Mouse (Mus musculus): ENCODE data around the gene Kctd21.
A peak's percentile ranks its signal among the peaks of the same experiment; 100 is the strongest.

Kctd21 gene

DNA sequence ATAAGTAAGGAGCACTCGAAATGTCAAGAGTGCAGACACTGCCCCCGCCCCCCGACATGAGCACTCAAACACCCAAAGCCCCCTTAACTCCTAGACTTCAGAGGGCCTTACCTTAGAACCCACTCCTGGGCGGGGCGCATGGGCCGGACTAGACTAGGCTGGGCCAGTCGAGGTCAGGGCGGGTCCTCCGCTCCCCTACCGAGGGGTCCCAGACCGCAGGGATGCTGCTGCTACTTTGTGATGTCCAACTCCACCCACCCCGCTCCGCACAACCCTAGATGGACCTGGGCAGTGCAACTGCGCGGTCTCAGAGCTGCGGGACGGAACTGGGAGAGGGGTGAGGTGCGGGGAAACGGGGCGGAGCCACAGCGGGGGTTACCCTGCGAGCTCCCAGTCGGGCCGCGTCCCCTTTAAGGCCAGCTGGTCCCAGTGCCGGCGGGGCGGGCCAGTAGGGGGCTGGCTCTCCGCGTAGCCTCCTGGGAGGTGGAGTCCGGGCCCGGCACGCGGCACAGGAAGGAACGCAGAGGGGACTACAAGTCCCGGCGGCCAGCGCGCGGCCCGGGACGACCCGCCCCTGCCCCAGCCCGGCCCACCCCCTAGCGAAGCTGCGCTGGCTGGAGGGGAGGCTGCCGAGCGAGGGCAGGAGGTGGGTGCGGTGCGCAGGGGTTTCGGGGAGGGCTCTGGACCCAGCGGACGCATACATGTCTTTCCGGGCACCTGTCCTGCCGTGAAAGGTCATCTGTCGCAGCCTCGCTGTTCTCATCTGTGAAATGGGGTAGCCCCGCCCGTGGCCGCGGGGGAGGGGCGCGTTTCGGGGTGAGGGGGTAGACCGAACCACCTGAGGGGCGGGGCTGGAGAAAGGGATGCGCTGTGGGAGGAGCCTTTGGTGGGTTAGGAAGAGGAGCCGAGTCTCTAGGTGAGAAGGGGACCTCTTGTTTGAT is at the start of gene Kctd21, which contains the start of gene Usp35:
TSS of gene Kctd21 (plus strand) at position 602 of the 941 bp plus-strand sequence.
TSS of gene Usp35 (minus strand) at position 295 of the 941 bp plus-strand sequence.
- peak; percentile 96 for DNase-seq (ENCODE audit: low read depth, low spot score)

DNA sequence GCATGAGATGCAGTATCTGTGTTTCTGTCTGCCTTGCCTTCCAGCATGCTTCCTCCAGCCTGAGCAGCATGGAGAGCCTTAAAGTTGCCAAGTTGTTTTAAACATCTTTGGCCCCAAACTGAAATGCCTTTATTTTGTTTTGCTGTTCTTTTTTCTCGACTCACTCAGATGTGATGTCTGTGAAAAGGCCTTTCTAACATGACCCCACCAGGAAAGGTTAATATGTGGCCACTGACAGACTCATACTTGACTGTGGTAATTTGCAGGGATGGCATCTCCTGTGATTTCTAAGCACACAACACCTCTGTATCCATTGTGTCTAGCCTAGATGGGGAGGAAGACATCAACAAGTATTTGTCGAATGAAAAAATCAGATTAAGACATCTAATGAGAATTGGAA is 35.1 kb upstream of the Kctd21 start:
- DNase-seq (ENCODE audit: low read depth, low spot score), result no peak

DNA sequence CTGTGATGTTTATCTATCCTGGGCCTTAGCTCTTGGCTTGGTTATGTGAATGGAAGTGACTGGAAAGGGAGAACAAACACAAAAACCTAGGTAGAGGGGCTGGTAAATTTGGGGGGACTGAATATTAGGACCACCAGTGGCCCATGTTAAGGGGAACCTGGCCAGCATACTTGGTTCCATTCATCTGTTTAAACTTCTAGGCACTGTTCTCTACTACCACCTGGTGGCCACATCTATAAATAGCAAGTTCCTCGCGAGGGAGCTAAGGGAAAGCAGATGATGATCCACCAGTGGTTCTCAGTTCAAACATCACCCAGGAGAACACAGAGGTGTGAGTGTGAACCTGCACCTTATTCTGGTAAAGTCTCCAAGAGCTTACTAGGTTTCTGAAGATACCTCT is 34.7 kb upstream of the Kctd21 start:
- peak; percentile 32 for DNase-seq (ENCODE audit: low read depth, low spot score)

DNA sequence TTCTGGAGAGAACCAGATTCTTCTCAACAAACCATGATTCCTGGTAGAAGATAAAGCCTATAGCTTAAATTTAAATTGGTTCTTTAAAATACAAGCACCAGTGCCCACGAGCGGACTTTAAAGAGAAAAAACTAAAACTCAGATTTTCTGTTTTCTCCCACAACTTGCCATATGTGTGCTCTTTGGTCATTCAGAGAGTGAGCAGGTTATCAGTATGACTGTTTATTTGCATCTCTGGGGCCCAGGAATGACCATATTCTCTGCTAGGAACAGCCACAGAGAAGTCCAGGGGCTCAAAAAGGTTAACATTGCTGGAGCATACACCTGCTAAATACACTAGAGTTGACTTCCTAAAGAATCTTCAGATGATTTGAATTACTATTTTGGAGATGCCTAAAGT is 33.8 kb upstream of the Kctd21 start:
- no peak for DNase-seq (ENCODE audit: low read depth, low spot score)

DNA sequence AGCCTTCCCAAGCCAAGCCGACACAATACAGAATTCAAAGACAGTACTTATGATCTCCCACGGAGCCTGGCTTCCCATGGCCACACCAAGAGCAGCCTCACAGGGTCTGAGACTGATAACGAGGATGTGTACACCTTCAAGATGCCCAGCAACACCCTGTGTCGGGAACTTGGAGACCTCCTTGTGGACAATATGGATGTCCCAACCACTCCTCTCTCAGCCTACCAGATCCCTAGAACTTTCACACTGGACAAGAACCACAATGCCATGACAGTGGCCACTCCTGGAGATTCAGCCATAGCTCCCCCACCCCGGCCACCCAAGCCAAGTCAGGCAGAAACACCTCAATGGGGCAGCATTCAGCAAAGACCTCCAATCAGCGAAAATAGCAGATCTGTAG is 33.2 kb upstream of the Kctd21 start:
- no peak for DNase-seq (ENCODE audit: low read depth, low spot score)

DNA sequence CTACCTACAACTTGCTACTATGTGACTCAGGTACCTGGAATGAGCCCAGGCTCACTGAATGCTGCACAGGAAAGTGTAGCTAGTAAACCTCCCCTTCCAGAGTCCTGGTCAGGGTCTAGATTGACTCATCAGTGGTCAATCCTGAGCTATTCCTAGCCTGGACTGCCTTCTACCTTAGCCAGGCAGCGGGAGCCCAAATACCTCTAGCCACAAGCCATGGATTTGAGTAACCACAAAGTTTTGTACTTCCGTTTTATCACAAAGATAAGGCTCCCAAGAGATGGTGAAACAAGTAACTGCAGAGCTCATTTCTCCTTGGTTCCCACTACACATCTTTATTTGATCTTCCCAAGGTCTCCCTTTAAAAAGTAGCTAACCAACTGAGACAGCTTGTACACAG is 31.2 kb upstream of the Kctd21 start:
- no peak for DNase-seq (ENCODE audit: low read depth, low spot score)

DNA sequence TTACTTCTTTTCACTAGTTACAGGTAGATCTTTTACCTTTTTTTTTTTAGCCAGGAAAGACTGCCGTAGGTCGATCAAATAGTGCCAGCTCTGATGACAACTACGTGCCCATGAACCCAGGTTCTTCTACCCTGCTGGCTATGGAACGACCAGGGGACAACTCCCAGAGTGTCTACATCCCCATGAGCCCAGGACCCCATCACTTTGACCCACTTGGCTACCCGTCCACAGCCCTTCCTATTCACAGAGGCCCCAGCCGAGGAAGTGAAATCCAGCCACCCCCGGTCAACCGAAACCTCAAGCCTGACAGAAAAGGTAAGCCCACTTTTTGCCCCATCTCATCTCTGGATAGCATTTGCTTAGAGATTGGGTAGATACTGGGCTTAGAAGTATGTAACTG is 30.8 kb upstream of the Kctd21 start:
- DNase-seq (ENCODE audit: low read depth, low spot score), result no peak

DNA sequence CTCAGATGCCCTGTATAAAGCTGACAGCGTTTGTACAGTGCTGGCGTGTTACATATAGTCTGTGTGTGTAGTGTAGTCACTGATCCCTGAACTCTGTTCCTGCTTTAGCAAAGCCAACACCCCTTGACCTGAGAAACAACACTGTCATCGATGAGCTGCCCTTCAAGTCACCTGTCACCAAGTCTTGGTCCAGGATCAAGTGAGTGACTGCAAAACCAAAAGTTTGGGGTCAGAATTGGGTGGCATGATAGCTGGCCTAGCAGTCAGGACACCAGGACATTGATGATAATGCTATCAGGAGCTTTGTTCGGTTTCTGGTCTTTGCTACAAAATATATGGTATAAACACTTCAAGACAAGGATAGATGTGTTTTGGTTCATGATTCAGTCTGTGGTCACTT is 29.9 kb upstream of the Kctd21 start:
- DNase-seq (ENCODE audit: low read depth, low spot score), result no peak

DNA sequence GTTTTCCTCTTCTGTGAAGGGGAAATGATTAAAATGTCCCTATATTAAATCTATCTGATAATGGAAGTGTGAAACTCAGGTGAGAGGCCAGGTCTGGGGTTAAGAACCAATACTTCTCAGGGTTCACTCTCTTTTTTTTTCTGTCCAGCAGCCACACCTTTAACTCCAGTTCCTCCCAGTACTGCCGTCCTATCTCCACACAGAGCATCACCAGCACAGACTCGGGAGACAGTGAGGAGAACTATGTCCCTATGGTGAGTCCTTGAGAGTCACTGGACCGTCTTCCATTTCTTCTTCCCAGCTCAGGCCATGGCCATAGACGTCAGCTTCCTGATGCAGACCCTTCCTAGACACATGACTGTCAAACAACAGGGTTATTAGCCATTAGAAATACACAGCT is 29.3 kb upstream of the Kctd21 start:
- DNase-seq (ENCODE audit: low read depth, low spot score), result no peak

DNA sequence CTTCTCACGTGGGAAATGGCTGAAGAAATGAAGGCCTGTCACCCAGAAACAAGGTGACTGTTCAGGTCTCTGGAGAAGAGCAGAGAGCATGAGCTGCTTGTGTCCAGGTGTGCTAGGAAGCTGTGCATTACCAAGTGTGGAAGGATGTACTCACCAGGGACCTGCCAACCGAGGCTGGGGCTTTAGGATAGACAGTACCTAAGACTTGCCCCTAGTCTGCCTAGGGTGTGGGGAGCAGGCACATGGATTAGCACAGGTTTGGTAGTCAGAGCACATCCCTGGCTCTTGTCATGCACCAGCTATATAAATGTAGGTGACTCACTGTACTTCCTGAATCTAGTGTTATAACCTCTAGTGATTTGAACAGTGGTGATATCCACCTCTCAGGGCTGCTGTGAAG is 28.5 kb upstream of the Kctd21 start:
- DNase-seq (ENCODE audit: low read depth, low spot score), result no peak

DNA sequence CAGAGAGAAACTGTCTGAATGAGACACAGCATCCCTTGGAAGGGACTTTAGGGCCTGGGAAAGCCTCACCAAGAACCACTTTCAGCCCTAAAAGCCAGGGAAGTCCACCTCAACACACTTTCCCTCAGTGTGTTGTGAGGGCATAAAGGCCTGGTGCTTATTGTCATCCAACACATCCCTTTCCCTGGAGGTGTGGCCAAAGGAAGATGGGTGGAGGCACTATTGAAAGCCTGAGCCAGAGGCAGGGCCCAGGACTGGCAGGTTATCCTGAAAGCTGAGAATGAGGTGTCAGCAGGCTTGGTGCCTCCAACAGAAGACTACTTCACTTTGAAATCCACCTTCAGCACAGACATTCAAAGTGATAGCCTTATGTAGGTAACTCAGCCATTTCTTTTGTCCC is 27.7 kb upstream of the Kctd21 start:
- DNase-seq (ENCODE audit: low read depth, low spot score), result no peak

DNA sequence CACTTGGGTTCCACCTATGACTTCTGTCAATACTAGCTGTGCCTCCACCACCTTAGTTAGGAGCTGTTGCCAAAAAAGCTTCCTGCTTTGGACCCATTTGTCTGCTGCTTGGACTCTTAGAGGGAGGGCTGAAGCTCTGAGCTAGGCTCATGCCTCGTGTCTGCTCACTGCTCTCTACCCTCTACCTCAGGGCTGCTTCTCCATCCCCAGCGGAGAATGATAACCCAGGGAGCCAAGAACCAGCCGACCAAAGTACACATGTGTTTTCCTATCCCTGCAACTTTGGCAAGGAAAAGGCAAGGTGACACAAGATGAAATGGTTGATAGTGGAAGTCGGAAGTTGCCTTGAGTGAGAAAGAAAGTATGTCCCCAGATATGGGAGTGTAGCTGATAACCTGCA is 26.9 kb upstream of the Kctd21 start:
- DNase-seq (ENCODE audit: low read depth, low spot score), result no peak

DNA sequence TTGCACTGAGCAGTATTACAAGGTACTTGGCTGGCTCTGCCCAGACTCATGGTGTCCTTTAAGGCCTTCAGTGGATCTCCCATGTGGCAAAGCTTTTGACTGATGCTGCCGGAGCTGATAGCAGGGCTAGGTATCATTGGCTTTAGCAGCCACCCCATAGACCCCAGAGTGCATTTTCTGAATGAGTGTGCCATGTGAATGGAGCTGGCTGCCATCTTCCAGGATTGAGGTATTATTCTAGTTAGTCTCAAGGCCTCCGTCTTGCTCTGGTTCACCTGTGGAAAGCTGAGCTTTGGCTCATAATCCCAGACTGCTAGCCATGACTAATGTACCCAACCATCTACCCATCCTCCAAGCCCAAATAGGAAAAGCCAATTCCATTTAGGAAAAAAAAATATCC is 25.3 kb upstream of the Kctd21 start:
- DNase-seq (ENCODE audit: low read depth, low spot score), result no peak

DNA sequence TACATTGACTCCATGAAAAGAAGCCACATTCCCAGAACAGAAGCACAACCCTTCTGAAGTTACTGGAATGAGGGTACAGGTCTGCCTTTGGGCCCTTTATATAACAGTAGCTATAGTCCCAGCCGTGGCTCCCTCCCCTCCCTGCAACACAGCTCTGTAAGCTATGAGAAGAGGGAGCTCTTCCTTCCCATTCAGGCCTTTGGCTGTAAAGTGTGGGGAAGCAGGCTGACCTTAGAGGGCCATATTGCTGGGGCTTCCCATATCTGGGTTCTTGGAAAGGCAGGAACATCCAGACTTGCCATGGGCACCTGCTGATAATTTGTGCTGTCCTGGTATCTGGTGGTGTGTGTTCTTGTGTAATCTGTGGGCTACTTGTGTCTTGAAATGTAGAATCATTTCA is 24.6 kb upstream of the Kctd21 start:
- DNase-seq (ENCODE audit: low read depth, low spot score), result no peak

DNA sequence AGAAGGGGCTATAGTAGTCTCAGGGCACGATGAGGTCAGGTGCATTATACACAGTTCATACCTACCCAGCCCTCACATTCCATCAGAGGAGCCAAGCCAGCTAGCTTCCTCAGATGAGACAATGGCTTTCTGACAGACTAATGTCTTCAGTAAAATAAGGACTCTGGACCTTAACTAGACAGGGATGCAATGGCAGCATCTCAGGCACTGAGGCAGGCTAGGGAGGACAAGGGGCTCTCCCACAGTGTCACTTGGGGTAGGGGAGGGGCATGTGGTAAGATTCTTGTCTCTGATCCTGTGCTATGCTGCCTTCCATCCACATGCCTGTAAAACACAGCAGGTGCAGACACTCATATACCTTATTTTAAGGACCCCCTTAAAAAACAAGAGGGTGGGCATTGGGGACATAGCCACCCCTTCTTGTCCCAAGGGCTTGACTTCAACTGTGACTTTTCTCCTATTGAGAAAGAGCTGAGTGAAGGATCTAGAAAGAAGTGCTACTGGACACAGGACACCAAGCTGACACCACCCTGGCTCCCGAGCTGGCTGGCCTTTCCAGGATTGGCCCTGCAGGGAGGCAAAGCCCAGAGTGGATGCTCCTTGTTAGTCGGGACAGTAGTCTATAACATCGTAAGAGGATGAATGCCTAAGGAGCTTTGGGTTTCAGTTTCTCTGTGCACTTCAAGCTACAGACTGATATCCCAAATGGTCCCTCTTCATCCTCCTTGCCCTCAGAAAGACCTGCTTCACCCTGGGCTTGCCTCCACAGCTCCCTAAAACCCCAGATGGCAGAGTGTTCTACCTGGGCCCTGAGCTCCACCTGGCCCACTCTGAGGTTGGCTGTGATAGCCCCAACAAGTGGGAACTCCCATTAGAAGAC is 22.4 kb upstream of the Kctd21 start:
- DNase-seq (ENCODE audit: low read depth, low spot score), result no peak

DNA sequence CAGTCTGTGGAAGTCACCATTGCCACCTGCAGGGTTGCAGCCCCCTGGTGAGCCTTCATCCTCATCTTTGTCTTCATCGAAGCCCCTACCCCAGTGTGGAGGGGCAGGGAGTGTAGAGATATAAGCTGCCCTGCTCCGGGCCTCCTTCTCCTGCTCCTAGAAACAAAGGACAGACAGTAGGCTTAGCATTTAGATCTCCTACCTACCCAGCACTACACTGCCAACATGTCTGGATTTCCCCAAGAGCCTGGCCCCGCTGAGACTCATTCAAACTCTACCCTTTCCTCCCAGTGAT is 21.8 kb upstream of the Kctd21 start:
- no peak for DNase-seq (ENCODE audit: low read depth, low spot score)

DNA sequence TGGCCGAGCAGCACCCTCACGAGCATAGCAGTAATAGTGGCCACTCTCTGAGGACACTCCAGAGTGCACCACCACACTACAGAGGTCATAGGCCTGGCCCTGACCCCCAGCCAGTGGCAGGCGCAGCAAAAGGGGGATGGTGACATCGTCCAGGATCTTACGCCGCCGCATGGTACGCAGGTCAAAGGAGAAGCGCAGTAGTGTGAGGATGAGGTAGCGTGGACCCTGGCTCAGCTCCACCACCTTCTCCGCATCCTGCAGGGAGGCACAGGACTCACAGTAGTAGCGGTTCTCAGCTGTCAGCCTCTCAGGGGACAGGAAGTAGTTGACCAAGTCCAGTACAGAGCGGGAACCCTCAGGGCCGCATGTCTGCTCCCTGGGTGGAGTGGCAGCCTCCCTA is 20.5 kb upstream of the Kctd21 start:
- DNase-seq (ENCODE audit: low read depth, low spot score), result no peak

DNA sequence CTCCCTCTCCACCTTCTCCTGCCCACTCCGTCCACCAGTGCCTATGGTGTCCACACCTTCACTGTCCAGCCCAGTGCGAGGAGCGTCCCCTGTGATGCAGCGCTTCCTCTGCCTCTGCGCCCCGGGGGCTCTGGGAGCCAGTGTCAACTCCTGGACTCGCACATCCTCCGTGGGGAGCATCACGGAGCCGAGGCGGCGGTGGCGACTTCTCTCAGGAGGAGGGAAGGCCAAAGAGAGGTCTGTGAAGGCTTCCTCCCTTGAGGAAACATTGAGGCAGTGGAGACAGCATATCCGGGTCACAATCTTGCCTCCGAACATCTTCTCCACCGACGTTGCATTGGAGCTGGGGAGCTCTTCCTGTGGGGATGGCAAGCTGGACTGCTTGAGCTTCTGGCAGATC is 19.9 kb upstream of the Kctd21 start:
- no peak for DNase-seq (ENCODE audit: low read depth, low spot score)

DNA sequence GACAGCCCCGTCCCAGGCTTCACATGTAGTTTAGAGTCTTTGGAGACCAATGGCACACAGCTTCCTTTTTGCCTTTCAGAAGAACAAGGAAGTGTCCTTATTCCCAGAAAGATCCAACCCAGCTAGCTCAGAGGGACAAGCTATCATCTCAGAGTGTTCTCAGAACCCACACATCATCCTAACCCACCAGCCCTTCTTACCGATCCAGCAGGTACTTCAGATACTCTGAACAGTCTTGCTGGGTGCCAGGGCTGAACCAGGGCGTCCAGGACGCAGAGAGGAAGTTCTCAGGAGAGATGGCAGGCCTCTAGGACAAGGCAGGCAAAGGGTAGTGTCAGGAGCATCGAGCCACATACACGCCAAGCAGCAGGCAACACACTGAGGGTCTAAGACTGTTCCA is 19.3 kb upstream of the Kctd21 start:
- no peak for DNase-seq (ENCODE audit: low read depth, low spot score)

DNA sequence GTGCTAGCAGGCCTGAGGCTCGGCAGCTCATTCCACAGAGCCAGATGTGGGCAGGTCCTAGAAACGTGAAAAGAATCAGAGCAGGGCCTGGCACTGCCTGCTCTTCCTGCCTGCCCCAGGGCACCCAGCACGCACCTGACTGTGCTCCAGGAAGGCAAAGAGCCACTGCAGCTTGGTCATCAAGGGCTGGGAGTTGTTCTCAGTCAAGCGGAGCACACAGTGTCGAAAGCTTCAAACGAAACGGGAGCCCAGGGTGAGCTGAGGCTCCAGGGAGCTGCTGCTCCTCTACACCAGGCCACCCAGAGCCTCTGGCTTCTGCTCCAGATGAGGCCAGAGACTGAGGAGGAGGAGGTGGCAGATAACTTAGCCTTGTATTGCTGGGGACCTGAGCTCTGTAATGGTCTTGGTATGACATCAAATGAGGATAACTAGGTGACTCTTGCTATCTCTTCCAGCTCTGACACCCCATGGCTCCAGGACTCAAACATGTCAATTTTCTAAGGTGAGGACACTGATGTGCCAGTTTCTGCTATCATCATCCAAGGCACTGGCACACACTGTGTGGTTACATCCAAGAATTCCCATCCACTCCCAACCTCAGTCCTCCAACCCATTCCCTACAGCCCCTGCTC is 18.6 kb upstream of the Kctd21 start:
- DNase-seq (ENCODE audit: low read depth, low spot score), result no peak

DNA sequence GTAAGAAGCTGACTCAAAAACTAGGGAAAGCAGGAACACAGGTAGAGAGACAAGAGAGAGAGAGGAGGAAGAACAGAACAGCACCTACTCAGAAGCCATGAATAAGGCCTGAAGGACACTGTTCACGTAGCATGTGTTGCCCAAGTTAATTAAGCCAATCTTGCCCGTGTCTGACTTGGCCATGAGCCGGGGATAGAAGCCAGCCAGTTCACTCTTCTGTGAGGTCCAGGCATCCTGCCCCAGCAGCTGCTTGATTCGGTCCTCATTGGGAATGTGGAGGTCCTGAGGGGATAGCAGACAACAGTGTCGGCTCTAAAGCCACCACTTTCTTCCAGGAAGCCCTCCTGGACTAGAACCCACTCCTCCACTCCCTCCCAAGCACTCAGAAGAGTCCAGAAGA is 17.5 kb upstream of the Kctd21 start:
- DNase-seq (ENCODE audit: low read depth, low spot score), result no peak

DNA sequence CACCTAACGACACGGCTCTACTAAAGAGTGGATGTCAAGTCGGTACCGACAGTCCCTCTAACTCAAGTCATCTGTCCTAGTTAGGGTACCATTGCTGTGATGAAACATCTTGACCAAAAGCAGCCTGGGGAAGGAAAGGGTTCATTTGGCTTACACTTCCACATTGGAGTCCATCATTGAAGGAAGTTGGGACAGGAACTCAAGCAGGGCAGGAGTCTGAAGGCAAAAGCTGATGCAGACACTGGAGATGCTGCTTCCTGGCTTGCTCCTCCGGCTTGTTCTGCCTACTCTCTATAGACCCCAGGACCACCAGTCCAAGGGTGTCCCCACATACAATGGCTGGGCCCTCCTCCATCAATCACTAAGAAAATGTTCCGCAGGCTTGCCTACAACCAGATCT is 16.5 kb upstream of the Kctd21 start:
- no peak for DNase-seq (ENCODE audit: low read depth, low spot score)

All from CD4-positive helper T cell, adult 2 months (primary cell).